Mouse (Mus musculus) hematopoietic stem cell, adult 5-6 weeks (primary cell): ENCODE data around the gene Ttc32. TPM values are rescaled to one million over a fixed set of nuclear protein-coding genes. Genes with fewer than 3 reads are reported as not detected.

Source experiments
- total RNA-seq: library from RNA; stranded (forward); fragments of 172-1452, 232-1000 nt; gene quantifications from 2 replicates; pipeline ENCODE4 v1.2.3, GENCODE M21; 2017

Gene Ttc32
- total RNA-seq, 1 experiment from 2014 or later, result 26.9 TPM

Other genes starting within 250 kb of the Ttc32 start
- gene Laptm4a, start 108.3 kb upstream of the Ttc32 start, total RNA-seq, result 191 and 266 TPM in 2 replicates
- gene Matn3, start 82.1 kb upstream of the Ttc32 start, total RNA-seq, result not detected in 2 replicates
- 5.0 and 5.8 TPM in 2 replicates for gene Wdr35, start 56.1 kb upstream of the Ttc32 start, total RNA-seq